Mouse (Mus musculus): ENCODE results near the gene Timm17b. TPM values are rescaled to one million over a fixed set of nuclear protein-coding genes. Genes with fewer than 3 reads are reported as not detected.

Gene Timm17b
- 146 and 158 TPM in 2 replicates for polyA plus RNA-seq (2016; fragmentation: Nextera tagmentation; extraction: Ambion mirVana)

- Histone ChIP-seq H3K27ac (peak within 1 kb of the TSS; percentile 86), H3K4me3 (replicated peaks) (peak within 1 kb of the TSS; percentile 57), H3K9ac (peak within 1 kb of the TSS; percentile 56), H3K36me3 (replicated peaks) (peaks cover 21% of the 10 kb centered on the region), H3K9me3 (no peaks in the 10 kb centered on the region), H3K4me1 (peaks cover 10% of the 10 kb centered on the region), H3K27me3 (no peaks in the 10 kb centered on the region), H3K4me2 (peak within 1 kb of the TSS; percentile 58)
- peak; percentile 99 for ATAC-seq (ENCODE audit: low FRiP score)
- 16% methylated on average over 62 of the region's 62 CpGs for WGBS
Observed at GRCm38 (mm10) chrX:7898880-7899874, at the start of gene Timm17b, which contains the start of gene Pqbp1. Timm17b (plus strand) TSS chrX:7899357. Pqbp1 (minus strand) TSS chrX:7899269.

GRCm38 (mm10) chrX:7854578-7854977, 44.6 kb upstream of the Timm17b start:
- H3K4me3 ChIP-seq (replicated peaks): no peak overlapping the region
- H3K27ac ChIP-seq: no peak overlapping the region
- H3K36me3 ChIP-seq (replicated peaks): peaks cover 7% of the 10 kb centered on the region; the same call in 1 of the 2 replicates
- H3K4me2 ChIP-seq: no peak overlapping the region
- no peak overlapping the region for H3K9ac ChIP-seq
- no peaks in the 10 kb centered on the region for H3K9me3 ChIP-seq
- no peak for ATAC-seq (ENCODE audit: low FRiP score)
- 54% methylated on average over 2 of the region's 2 CpGs for WGBS
- H3K4me1 ChIP-seq: no peaks in the 10 kb centered on the region
- no peaks in the 10 kb centered on the region for H3K27me3 ChIP-seq

GRCm38 (mm10) chrX:7859191-7859753, 39.9 kb upstream of the Timm17b start:
- H3K4me2 ChIP-seq: no peak overlapping the region
- H3K36me3 ChIP-seq (replicated peaks): peaks cover 7% of the 10 kb centered on the region; the same call in 1 of the 2 replicates
- H3K27me3 ChIP-seq: no peaks in the 10 kb centered on the region
- 79% methylated on average over 3 of the region's 3 CpGs for WGBS
- no peak overlapping the region for H3K9ac ChIP-seq
- no peaks in the 10 kb centered on the region for H3K4me1 ChIP-seq
- no peaks in the 10 kb centered on the region for H3K9me3 ChIP-seq
- no peak overlapping the region for H3K27ac ChIP-seq
- H3K4me3 ChIP-seq (replicated peaks): no peak overlapping the region
- no peak for ATAC-seq (ENCODE audit: low FRiP score)

GRCm38 (mm10) chrX:7863181-7863580, 36.0 kb upstream of the Timm17b start:
- 81% methylated on average over 1 of the region's 1 CpGs for WGBS
- H3K9ac ChIP-seq: no peak overlapping the region
- H3K27me3 ChIP-seq: no peaks in the 10 kb centered on the region
- no peak for ATAC-seq (ENCODE audit: low FRiP score)
- H3K4me1 ChIP-seq: no peaks in the 10 kb centered on the region
- H3K4me3 ChIP-seq (replicated peaks): no peak overlapping the region
- H3K4me2 ChIP-seq: no peak overlapping the region
- H3K27ac ChIP-seq: no peak overlapping the region
- no peaks in the 10 kb centered on the region for H3K9me3 ChIP-seq
- peaks cover 12% of the 10 kb centered on the region; the same call in 1 of the 2 replicates for H3K36me3 ChIP-seq (replicated peaks)

- Histone ChIP-seq H3K36me3 (replicated peaks) (peaks cover 9% of the 10 kb centered on the region; the same call in 1 of the 2 replicates), H3K4me3 (replicated peaks) (no peak overlapping the region), H3K4me1 (peaks cover 1% of the 10 kb centered on the region; the same call in 1 of the 2 replicates), H3K27me3 (no peaks in the 10 kb centered on the region), H3K27ac (no peak overlapping the region), H3K4me2 (no peak overlapping the region), H3K9ac (no peak overlapping the region), H3K9me3 (no peaks in the 10 kb centered on the region)
- ATAC-seq (ENCODE audit: low FRiP score): no peak
- 77% methylated on average over 3 of the region's 3 CpGs for WGBS
Observed at GRCm38 (mm10) chrX:7864551-7864950, 34.6 kb upstream of the Timm17b start.

GRCm38 (mm10) chrX:7865343-7865742, 33.8 kb upstream of the Timm17b start:
- Histone ChIP-seq H3K27ac (no peak overlapping the region), H3K27me3 (no peaks in the 10 kb centered on the region), H3K4me3 (replicated peaks) (no peak overlapping the region), H3K9ac (no peak overlapping the region), H3K4me1 (peaks cover 5% of the 10 kb centered on the region; the same call in 1 of the 2 replicates), H3K4me2 (no peak overlapping the region), H3K9me3 (no peaks in the 10 kb centered on the region), H3K36me3 (replicated peaks) (0 out of 2 replicates have a peak, but pooled peaks cover 9% of the 10 kb centered on the region)
- ATAC-seq (ENCODE audit: low FRiP score): no peak
- 88% methylated on average over 2 of the region's 2 CpGs for WGBS

- H3K9ac ChIP-seq: no peak overlapping the region
- H3K27me3 ChIP-seq: no peaks in the 10 kb centered on the region
- 82% methylated on average over 2 of the region's 2 CpGs for WGBS
- H3K27ac ChIP-seq: no peak overlapping the region
- H3K36me3 ChIP-seq (replicated peaks): 0 out of 2 replicates have a peak, but pooled peaks cover 9% of the 10 kb centered on the region
- no peak overlapping the region for H3K4me3 ChIP-seq (replicated peaks)
- no peaks in the 10 kb centered on the region for H3K9me3 ChIP-seq
- no peak for ATAC-seq (ENCODE audit: low FRiP score)
- peaks cover 5% of the 10 kb centered on the region; the same call in 1 of the 2 replicates for H3K4me1 ChIP-seq
- no peak overlapping the region for H3K4me2 ChIP-seq
Observed at GRCm38 (mm10) chrX:7865786-7866185, 33.4 kb upstream of the Timm17b start.

GRCm38 (mm10) chrX:7867141-7867540, 32.0 kb upstream of the Timm17b start:
- Histone ChIP-seq H3K4me2 (no peak overlapping the region), H3K27ac (no peak overlapping the region), H3K4me3 (replicated peaks) (no peak overlapping the region), H3K9ac (no peak overlapping the region), H3K27me3 (no peaks in the 10 kb centered on the region), H3K4me1 (peaks cover 5% of the 10 kb centered on the region; the same call in 1 of the 2 replicates), H3K36me3 (replicated peaks) (0 out of 2 replicates have a peak, but pooled peaks cover 9% of the 10 kb centered on the region), H3K9me3 (no peaks in the 10 kb centered on the region)
- 89% methylated on average over 1 of the region's 1 CpGs for WGBS
- ATAC-seq (ENCODE audit: low FRiP score): no peak

GRCm38 (mm10) chrX:7868506-7868905, 30.7 kb upstream of the Timm17b start:
- H3K9ac ChIP-seq: no peak overlapping the region
- WGBS: 44% methylated on average over 2 of the region's 2 CpGs
- no peak overlapping the region for H3K27ac ChIP-seq
- peaks cover 5% of the 10 kb centered on the region; the same call in 1 of the 2 replicates for H3K4me1 ChIP-seq
- H3K4me3 ChIP-seq (replicated peaks): no peak overlapping the region
- H3K36me3 ChIP-seq (replicated peaks): peaks cover 10% of the 10 kb centered on the region; the same call in 1 of the 2 replicates
- no peak overlapping the region for H3K4me2 ChIP-seq
- ATAC-seq (ENCODE audit: low FRiP score): no peak
- H3K9me3 ChIP-seq: no peaks in the 10 kb centered on the region
- H3K27me3 ChIP-seq: no peaks in the 10 kb centered on the region

GRCm38 (mm10) chrX:7869826-7870225, 29.3 kb upstream of the Timm17b start:
- no peak overlapping the region for H3K4me3 ChIP-seq (replicated peaks)
- no peaks in the 10 kb centered on the region for H3K9me3 ChIP-seq
- no peaks in the 10 kb centered on the region for H3K27me3 ChIP-seq
- no peak overlapping the region for H3K27ac ChIP-seq
- H3K4me2 ChIP-seq: no peak overlapping the region
- H3K36me3 ChIP-seq (replicated peaks): peaks cover 17% of the 10 kb centered on the region
- H3K9ac ChIP-seq: no peak overlapping the region
- no peak for ATAC-seq (ENCODE audit: low FRiP score)
- WGBS: 25% methylated on average over 3 of the region's 3 CpGs
- peaks cover 5% of the 10 kb centered on the region; the same call in 1 of the 2 replicates for H3K4me1 ChIP-seq

- Histone ChIP-seq H3K9me3 (no peaks in the 10 kb centered on the region), H3K27ac (no peak within 1 kb of the TSS), H3K36me3 (replicated peaks) (peaks cover 8% of the 10 kb centered on the region), H3K9ac (peak within 1 kb of the TSS; percentile 56), H3K4me3 (replicated peaks) (peak within 1 kb of the TSS; percentile 47), H3K4me2 (peak within 1 kb of the TSS; percentile 88), H3K4me1 (peaks cover 10% of the 10 kb centered on the region), H3K27me3 (no peaks in the 10 kb centered on the region)
- WGBS: 23% methylated on average over 37 of the region's 38 CpGs
- ATAC-seq (ENCODE audit: low FRiP score): peak; percentile 91
Observed at GRCm38 (mm10) chrX:7878007-7878419, 21.1 kb upstream of the Timm17b start, which contains the start of gene Pim2. Pim2 (plus strand) TSS chrX:7878262.

- peaks cover 7% of the 10 kb centered on the region for H3K36me3 ChIP-seq (replicated peaks)
- peak overlapping the region; percentile 88 for H3K4me2 ChIP-seq
- peak overlapping the region; percentile 47 for H3K4me3 ChIP-seq (replicated peaks)
- no peaks in the 10 kb centered on the region for H3K9me3 ChIP-seq
- no peak; the same call in 1 of the 2 replicates for ATAC-seq (ENCODE audit: low FRiP score)
- peak overlapping the region; percentile 56 for H3K9ac ChIP-seq
- 19% methylated on average over 21 of the region's 21 CpGs for WGBS
- peaks cover 10% of the 10 kb centered on the region for H3K4me1 ChIP-seq
- no peak overlapping the region for H3K27ac ChIP-seq
- H3K27me3 ChIP-seq: no peaks in the 10 kb centered on the region
Observed at GRCm38 (mm10) chrX:7878495-7878894, 20.7 kb upstream of the Timm17b start.
